Mouse (Mus musculus): ENCODE results near the gene Mpst. TPM values are rescaled to one million over a fixed set of nuclear protein-coding genes. Genes with fewer than 3 reads are reported as not detected.

The Mpst gene
- polyA plus RNA-seq, 1 experiment from 2014 or later, result 2.1 TPM

- H3K27me3 ChIP-seq (replicated peaks), result no peaks in the 10 kb centered on the region
- no peak for ATAC-seq (ENCODE audit: low FRiP score, low read depth)
- H3K4me3 ChIP-seq, result 0 out of 2 replicates have a peak overlapping the region, but pooled peaks have one; percentile 84
- peak overlapping the region; percentile 84; the same call in 1 of the 2 replicates for H3K9ac ChIP-seq
- WGBS, result 81% methylated on average over 13 of the region's 13 CpGs
- peak overlapping the region; percentile 76 for H3K4me2 ChIP-seq (replicated peaks)
- no peaks in the 10 kb centered on the region for H3K9me3 ChIP-seq
- no peak overlapping the region for H3K27ac ChIP-seq
- H3K4me1 ChIP-seq, result peaks cover 33% of the 10 kb centered on the region
- H3K36me3 ChIP-seq, result peaks cover 41% of the 10 kb centered on the region
Observed at GRCm38 (mm10) chr15:78429871-78430622, 23.8 kb downstream of the Mpst start.

GRCm38 (mm10) chr15:78430874-78431273 lies 24.7 kb downstream of the Mpst start:
- no peak overlapping the region for H3K27ac ChIP-seq
- H3K9me3 ChIP-seq, result no peaks in the 10 kb centered on the region
- H3K4me2 ChIP-seq (replicated peaks), result no peak overlapping the region
- H3K4me1 ChIP-seq, result peaks cover 41% of the 10 kb centered on the region
- no peak for ATAC-seq (ENCODE audit: low FRiP score, low read depth)
- H3K36me3 ChIP-seq, result peaks cover 48% of the 10 kb centered on the region
- no peak overlapping the region for H3K4me3 ChIP-seq
- 89% methylated on average over 10 of the region's 10 CpGs for WGBS
- H3K27me3 ChIP-seq (replicated peaks), result no peaks in the 10 kb centered on the region
- H3K9ac ChIP-seq, result no peak overlapping the region

GRCm38 (mm10) chr15:78431541-78432121 lies 25.4 kb downstream of the Mpst start:
- peaks cover 49% of the 10 kb centered on the region for H3K4me1 ChIP-seq
- H3K4me3 ChIP-seq, result no peak overlapping the region
- peaks cover 48% of the 10 kb centered on the region for H3K36me3 ChIP-seq
- H3K4me2 ChIP-seq (replicated peaks), result no peak overlapping the region
- WGBS, result 83% methylated on average over 7 of the region's 7 CpGs
- no peaks in the 10 kb centered on the region for H3K9me3 ChIP-seq
- ATAC-seq (ENCODE audit: low FRiP score, low read depth), result no peak
- no peak overlapping the region for H3K9ac ChIP-seq
- no peaks in the 10 kb centered on the region for H3K27me3 ChIP-seq (replicated peaks)
- H3K27ac ChIP-seq, result no peak overlapping the region

GRCm38 (mm10) chr15:78434896-78435520 lies 28.8 kb downstream of the Mpst start:
- no peak overlapping the region for H3K4me2 ChIP-seq (replicated peaks)
- H3K27ac ChIP-seq, result no peak overlapping the region
- H3K4me3 ChIP-seq, result no peak overlapping the region
- ATAC-seq (ENCODE audit: low FRiP score, low read depth), result no peak; the same call in 1 of the 2 replicates
- 0 out of 2 replicates have a peak, but pooled peaks cover 6% of the 10 kb centered on the region for H3K27me3 ChIP-seq (replicated peaks)
- no peak overlapping the region for H3K9ac ChIP-seq
- peaks cover 48% of the 10 kb centered on the region for H3K36me3 ChIP-seq
- H3K4me1 ChIP-seq, result peaks cover 49% of the 10 kb centered on the region
- WGBS, result 21% methylated on average over 6 of the region's 6 CpGs
- H3K9me3 ChIP-seq, result no peaks in the 10 kb centered on the region

- ATAC-seq (ENCODE audit: low FRiP score, low read depth), result no peak
- 0 out of 2 replicates have a peak, but pooled peaks cover 6% of the 10 kb centered on the region for H3K27me3 ChIP-seq (replicated peaks)
- no peak overlapping the region for H3K9ac ChIP-seq
- H3K9me3 ChIP-seq, result no peaks in the 10 kb centered on the region
- H3K4me3 ChIP-seq, result no peak overlapping the region
- peaks cover 44% of the 10 kb centered on the region for H3K36me3 ChIP-seq
- WGBS, result 80% methylated on average over 11 of the region's 11 CpGs
- no peak overlapping the region for H3K4me2 ChIP-seq (replicated peaks)
- H3K27ac ChIP-seq, result no peak overlapping the region
- H3K4me1 ChIP-seq, result peaks cover 44% of the 10 kb centered on the region
Observed at GRCm38 (mm10) chr15:78435681-78436080, 29.5 kb downstream of the Mpst start.

GRCm38 (mm10) chr15:78436380-78437192 lies 30.4 kb downstream of the Mpst start:
- 6% methylated on average over 32 of the region's 32 CpGs for WGBS
- H3K9ac ChIP-seq, result peak overlapping the region; percentile 53
- peak overlapping the region; percentile 42; the same call in 1 of the 2 replicates for H3K27ac ChIP-seq
- peak overlapping the region; percentile 11; the same call in 1 of the 2 replicates for H3K4me3 ChIP-seq
- no peaks in the 10 kb centered on the region for H3K9me3 ChIP-seq
- H3K4me2 ChIP-seq (replicated peaks), result peak overlapping the region; percentile 61
- 0 out of 2 replicates have a peak, but pooled peaks cover 6% of the 10 kb centered on the region for H3K27me3 ChIP-seq (replicated peaks)
- ATAC-seq (ENCODE audit: low FRiP score, low read depth), result peak; percentile 58
- peaks cover 35% of the 10 kb centered on the region for H3K36me3 ChIP-seq
- H3K4me1 ChIP-seq, result peaks cover 47% of the 10 kb centered on the region

GRCm38 (mm10) chr15:78437237-78438017 lies 31.2 kb downstream of the Mpst start:
- Histone ChIP-seq H3K9ac (peak overlapping the region; percentile 53), H3K4me3 (peak overlapping the region; percentile 11; the same call in 1 of the 2 replicates)
- ATAC-seq (ENCODE audit: low FRiP score, low read depth), result peak; percentile 3

GRCm38 (mm10) chr15:78438018-78438394 lies 31.8 kb downstream of the Mpst start:
- 44% methylated on average over 4 of the region's 4 CpGs for WGBS
- H3K27ac ChIP-seq, result no peak overlapping the region
- no peaks in the 10 kb centered on the region for H3K9me3 ChIP-seq
- H3K4me3 ChIP-seq, result no peak overlapping the region
- H3K4me1 ChIP-seq, result peaks cover 47% of the 10 kb centered on the region
- ATAC-seq (ENCODE audit: low FRiP score, low read depth), result no peak
- peak overlapping the region; percentile 61; the same call in 1 of the 2 replicates for H3K4me2 ChIP-seq (replicated peaks)
- 0 out of 2 replicates have a peak, but pooled peaks cover 6% of the 10 kb centered on the region for H3K27me3 ChIP-seq (replicated peaks)
- no peak overlapping the region for H3K9ac ChIP-seq
- peaks cover 23% of the 10 kb centered on the region for H3K36me3 ChIP-seq

More at GRCm38 (mm10) chr15:78437237-78438017, 31.2 kb downstream of the Mpst start:
- 17% methylated on average over 23 of the region's 23 CpGs for WGBS
- Histone ChIP-seq H3K27me3 (replicated peaks) (0 out of 2 replicates have a peak, but pooled peaks cover 6% of the 10 kb centered on the region), H3K27ac (peak overlapping the region; percentile 42; the same call in 1 of the 2 replicates), H3K4me1 (peaks cover 47% of the 10 kb centered on the region), H3K4me2 (replicated peaks) (peak overlapping the region; percentile 61), H3K9me3 (no peaks in the 10 kb centered on the region), H3K36me3 (peaks cover 27% of the 10 kb centered on the region)

- H3K4me1 ChIP-seq, result peaks cover 49% of the 10 kb centered on the region
- H3K4me2 ChIP-seq (replicated peaks), result no peak overlapping the region
- no peak overlapping the region for H3K27ac ChIP-seq
- ATAC-seq (ENCODE audit: low FRiP score, low read depth), result no peak
- WGBS, result 52% methylated on average over 8 of the region's 8 CpGs
- H3K9me3 ChIP-seq, result no peaks in the 10 kb centered on the region
- no peak overlapping the region for H3K4me3 ChIP-seq
- H3K9ac ChIP-seq, result no peak overlapping the region
- 0 out of 2 replicates have a peak, but pooled peaks cover 6% of the 10 kb centered on the region for H3K27me3 ChIP-seq (replicated peaks)
- peaks cover 18% of the 10 kb centered on the region for H3K36me3 ChIP-seq
Observed at GRCm38 (mm10) chr15:78438505-78438904, 32.3 kb downstream of the Mpst start.

- Histone ChIP-seq H3K27ac (no peak overlapping the region), H3K36me3 (peaks cover 13% of the 10 kb centered on the region), H3K4me1 (peaks cover 48% of the 10 kb centered on the region), H3K4me3 (no peak overlapping the region), H3K9ac (no peak overlapping the region), H3K27me3 (replicated peaks) (0 out of 2 replicates have a peak, but pooled peaks cover 6% of the 10 kb centered on the region), H3K9me3 (no peaks in the 10 kb centered on the region), H3K4me2 (replicated peaks) (no peak overlapping the region)
- ATAC-seq (ENCODE audit: low FRiP score, low read depth), result no peak
- WGBS, result 57% methylated on average over 9 of the region's 9 CpGs
Observed at GRCm38 (mm10) chr15:78438973-78439372, 32.8 kb downstream of the Mpst start.

- no peak overlapping the region for H3K4me3 ChIP-seq
- no peaks in the 10 kb centered on the region; the same call in 1 of the 2 replicates for H3K36me3 ChIP-seq
- peaks cover 15% of the 10 kb centered on the region for H3K4me1 ChIP-seq
- no peak for ATAC-seq (ENCODE audit: low FRiP score, low read depth)
- no peak overlapping the region for H3K9ac ChIP-seq
- no peak overlapping the region for H3K4me2 ChIP-seq (replicated peaks)
- no peaks in the 10 kb centered on the region for H3K9me3 ChIP-seq
- no peak overlapping the region for H3K27ac ChIP-seq
- 90% methylated on average over 19 of the region's 19 CpGs for WGBS
- H3K27me3 ChIP-seq (replicated peaks), result 0 out of 2 replicates have a peak, but pooled peaks cover 4% of the 10 kb centered on the region
Observed at GRCm38 (mm10) chr15:78442231-78442630, 36.0 kb downstream of the Mpst start.

All from neural tube, embryonic 12.5 days (tissue).